Mouse (Mus musculus): ENCODE results near the gene Hsd11b1.

DNA sequence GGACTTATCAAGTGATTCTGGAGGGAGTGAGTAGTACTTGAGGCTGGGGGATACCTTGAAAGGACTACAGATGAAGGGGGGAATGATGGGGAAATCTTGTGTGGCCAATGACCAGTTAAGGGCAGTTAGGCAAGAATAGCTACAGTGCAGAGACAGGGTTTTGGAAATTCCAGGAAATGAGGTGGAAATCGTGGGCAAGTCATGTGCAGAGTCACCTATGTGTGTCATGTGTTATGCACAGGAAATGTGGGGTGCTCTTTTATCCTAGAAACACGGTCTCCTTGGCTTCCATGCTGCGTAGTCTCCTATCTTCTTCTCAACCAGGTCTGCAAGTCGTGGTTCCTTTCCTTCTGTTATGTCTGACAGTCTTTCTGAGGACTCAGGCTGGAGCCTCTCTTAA, 15.6 kb upstream of the Hsd11b1 start:
- TF ChIP-seq CTCF (IDR thresholded peaks at IDR 0.05) (no peak), EP300 (IDR thresholded peaks at IDR 0.05) (no peak)
